ENCODE assay signal across 23 mouse cellular contexts in genomic region chr16:6904984-6905383, GRCm38 (mm10).
DNase-seq lines count a peak whose midpoint lies in the region; ATAC-seq and TF ChIP-seq lines count a peak whose summit lies in the region.
"Had no signal": no experiment of that assay in that cellular context is flagged by ENCODE, and none has a peak within 500 bp of the region (broad histone marks: within the 10 kb centered on the region; RNA-seq: fewer than 3 reads in every experiment).

No protein-coding gene starts in this region.

- H3K9ac ChIP-seq in lung, postnatal 0 days (replicated peaks; ENCODE audit: low read depth), result no peak overlapping the region
- H3K9ac ChIP-seq in forebrain, embryonic 13.5 days, result no peak overlapping the region

- no peaks in the 10 kb centered on the region for H3K27me3 ChIP-seq in Patski
- no peaks in the 10 kb centered on the region for H3K27me3 ChIP-seq in lung, postnatal 0 days (replicated peaks; ENCODE audit: insufficient read depth, low read length)
- no peaks in the 10 kb centered on the region for H3K27me3 ChIP-seq in forebrain, embryonic 13.5 days
- H3K27me3 ChIP-seq: CH12.LX had no signal

- in situ Hi-C loops in Patski (cut with MboI; ENCODE audit: low pct_unique_long_range_greater_than_20kb), result loop anchor here (5.0 kb wide), 1 partner anchor 57 kb away; no protein-coding TSS in a partner anchor

- ATAC-seq in Patski, result peak; percentile 91
- no peak for ATAC-seq in lung, postnatal 0 days
- no peak for ATAC-seq in forebrain, embryonic 13.5 days
- ATAC-seq: activated CD4-positive, CD25-positive, alpha-beta regulatory T cell, adult 4 months; CD4-positive, CD25-positive, alpha-beta regulatory T cell, adult 4 months had no signal

- H3K4me2 ChIP-seq in lung, postnatal 0 days (replicated peaks; ENCODE audit: low read depth, low read length), result no peak overlapping the region
- H3K4me2 ChIP-seq in forebrain, embryonic 13.5 days, result no peak overlapping the region

- no peak overlapping the region for H3K4me3 ChIP-seq in lung, postnatal 0 days (ENCODE audit: low read depth, low read length)
- no peak overlapping the region for H3K4me3 ChIP-seq in forebrain, embryonic 13.5 days

- no peaks in the 10 kb centered on the region for H3K9me3 ChIP-seq in lung, postnatal 0 days (ENCODE audit: low read length)
- no peaks in the 10 kb centered on the region for H3K9me3 ChIP-seq in forebrain, embryonic 13.5 days (replicated peaks)

- CTCF ChIA-PET in Patski (lab: Charles Lee), result no interaction called here

- no peaks in the 10 kb centered on the region for H3K4me1 ChIP-seq in lung, postnatal 0 days (ENCODE audit: insufficient read depth, low read depth, low read length)
- peaks cover 8% of the 10 kb centered on the region for H3K4me1 ChIP-seq in forebrain, embryonic 13.5 days

- TF ChIP-seq CTCF in Patski (IDR thresholded peaks at IDR 0.05), result no peak
- TF ChIP-seq CTCF in lung, postnatal 0 days (IDR thresholded peaks at IDR 0.05), result no peak

- H3K36me3 ChIP-seq in lung, postnatal 0 days (ENCODE audit: insufficient read depth, low read length), result no peaks in the 10 kb centered on the region
- no peaks in the 10 kb centered on the region for H3K36me3 ChIP-seq in forebrain, embryonic 13.5 days (ENCODE audit: poor library complexity, severe bottlenecking)
- H3K36me3 ChIP-seq: G1E had no signal

- TF ChIP-seq EP300 in lung, postnatal 0 days (IDR thresholded peaks at IDR 0.05), result no peak

- POLR2A ChIA-PET in Patski (lab: Charles Lee), result no interaction called here

- H3K27ac ChIP-seq in lung, postnatal 0 days (ENCODE audit: low read length), result no peak overlapping the region
- H3K27ac ChIP-seq in forebrain, embryonic 13.5 days, result no peak overlapping the region

- peak; percentile 47 for DNase-seq in 3T3-L1 (ENCODE audit: low read depth, low spot score)
- DNase-seq in NIH3T3 (ENCODE audit: low read depth), result peak; percentile 27
- no peak for DNase-seq in Patski (ENCODE audit: low read depth, low spot score)
- DNase-seq in lung, postnatal 0 days (ENCODE audit: low spot score), result no peak
- no peak for DNase-seq in cerebellum, postnatal 10 days
- DNase-seq: adrenal gland, adult 2 months; adrenal gland, adult 8-10 months; adrenal gland, postnatal 10 days; adrenal gland, postnatal 14 days; adrenal gland, postnatal 25 days; adrenal gland, postnatal 36 days; B cell, adult 2 months; cerebellum, adult 11 months; cerebellum, adult 11-12 months; cerebellum, adult 18-20 months; cerebellum, adult 2 months; cerebellum, adult 8-10 months; cerebellum, adult 9-10 months had no signal

- 54% methylated on average over 4 of the region's 4 CpGs for WGBS in lung, postnatal 0 days
- 77% methylated on average over 4 of the region's 4 CpGs for WGBS in forebrain, embryonic 13.5 days

Comparison
In these comparisons a context has a peak if more than half of its experiments do, and no peak if none do; other contexts are left out.
1. DNase-seq: peak in 3T3-L1 (single experiment) and NIH3T3 (single experiment); none in Patski (single experiment), lung, postnatal 0 days (single experiment) and cerebellum, postnatal 10 days (0 of 2).